Mouse (Mus musculus): ENCODE results near the gene Steap1. TPM values are rescaled to one million over a fixed set of nuclear protein-coding genes. Genes with fewer than 3 reads are reported as not detected.

Gene Steap1
- total RNA-seq, 2 experiments from 2014 or later = 18.5 to 20.1 TPM

DNA sequence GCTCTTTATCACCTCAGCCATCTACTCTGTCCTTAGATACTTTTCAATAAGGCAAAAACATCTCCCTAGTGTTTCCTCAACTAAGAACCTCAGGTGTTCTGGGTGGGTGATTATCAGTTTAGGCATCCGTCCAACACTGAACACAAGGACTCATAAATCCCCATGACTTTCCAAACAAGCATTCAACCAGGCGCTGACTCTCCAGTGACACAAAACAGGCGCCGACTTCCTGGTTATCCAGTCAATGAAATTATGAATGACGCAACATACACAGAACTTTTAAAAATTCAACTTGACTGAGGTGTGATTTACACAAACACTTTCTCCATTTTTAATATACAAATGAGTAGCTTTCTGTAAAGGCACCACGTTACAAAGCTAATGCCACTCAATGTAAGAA is 60.9 kb downstream of the Steap1 start:
- no peak for DNase-seq

DNA sequence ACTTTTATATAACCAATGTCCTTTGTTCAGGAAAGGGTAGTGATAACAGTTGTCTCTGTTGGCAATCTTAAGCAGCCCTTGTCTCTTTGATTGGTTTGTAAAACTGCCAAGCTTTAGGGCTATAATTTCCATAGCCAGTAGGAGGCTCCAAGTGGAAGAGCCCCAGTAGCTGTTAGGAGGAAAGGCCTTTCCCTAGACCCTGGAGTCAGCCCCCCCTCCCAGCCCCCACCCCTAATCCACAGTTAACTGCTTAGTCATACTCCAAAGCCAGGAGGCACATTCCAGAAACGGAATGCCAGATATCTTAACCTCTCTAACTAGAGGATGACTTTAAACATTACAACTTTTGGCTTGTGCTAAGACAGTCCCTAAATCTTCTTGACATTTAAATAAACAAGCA is 62.2 kb downstream of the Steap1 start:
- no peak for DNase-seq

Other genes starting within 250 kb of the Steap1 start
- gene Cldn12, start 234.4 kb downstream of the Steap1 start, total RNA-seq (2021) = 10 to 100 TPM; 23.6 to 25.3 TPM
- 10 to 100 TPM; 14.9 to 16.7 TPM for gene Gtpbp10, start 189.8 kb downstream of the Steap1 start, total RNA-seq (2021)
- gene Gm8773, start 175.5 kb downstream of the Steap1 start, total RNA-seq (2021) = under 1 TPM; 0.30 to 0.36 TPM
- gene Cfap69, start 85.1 kb downstream of the Steap1 start, total RNA-seq (2021) = 1 to 10 TPM; 2.6 to 5.0 TPM
- 10 to 100 TPM; 23.8 to 24.2 TPM for gene Steap2, start 54.7 kb downstream of the Steap1 start, total RNA-seq (2021)